Mouse (Mus musculus) lung, embryonic 15.5 days (tissue): Measurements from ENCODE around the gene Chrnb4. TPM values are rescaled to one million over a fixed set of nuclear protein-coding genes. Genes with fewer than 3 reads are reported as not detected.

ENCODE experiments used
- ATAC-seq: fragments of 200-750 bp; cut with Nextera tagmentation; 2 replicates; pipeline ENCODE4 v1.8.0; 2017; ENCODE audit warnings: moderate number of reproducible peaks, borderline replicate concordance; ENCODE audit not compliant: low FRiP score, low TSS enrichment; ENCODE audit errors: extremely low read depth
- H3K27ac ChIP-seq: fragments of 300-500 bp; sonication (generic); 2 replicates; pipeline ENCODE4 v1.5.1; 2015; ENCODE audit warnings: moderate library complexity, mild to moderate bottlenecking, inconsistent platforms
- H3K27me3 ChIP-seq: fragments of 300-500 bp; sonication (generic); 2 replicates; pipeline ENCODE4 v1.6.1; 2015; ENCODE audit warnings: inconsistent platforms
- H3K36me3 ChIP-seq: fragments of 300-500 bp; sonication (generic); 2 replicates; pipeline ENCODE4 v1.6.1; 2015; ENCODE audit warnings: inconsistent platforms
- H3K4me1 ChIP-seq: fragments of 300-500 bp; sonication (generic); 2 replicates; pipeline ENCODE4 v1.6.1; 2015; ENCODE audit warnings: inconsistent platforms
- H3K4me2 ChIP-seq: fragments of 300-500 bp; sonication (generic); 2 replicates; pipeline ENCODE4 v1.6.1; 2015; ENCODE audit warnings: inconsistent platforms, mild to moderate bottlenecking, moderate library complexity
- H3K4me3 ChIP-seq: fragments of 300-500 bp; sonication (generic); 2 replicates; pipeline ENCODE4 v1.5.1; 2015; ENCODE audit warnings: mild to moderate bottlenecking, inconsistent platforms
- H3K9ac ChIP-seq: fragments of 300-500 bp; sonication (generic); 2 replicates; pipeline ENCODE4 v1.6.1; 2015; ENCODE audit warnings: inconsistent platforms
- H3K9me3 ChIP-seq: fragments of 300-500 bp; sonication (generic); 2 replicates; pipeline ENCODE4 v1.6.1; 2016; ENCODE audit warnings: inconsistent platforms
- WGBS: fragments of 180-500 bp; shearing (Covaris S2); methylation state at CpG from one replicate; pipeline ENCODE4 v1.1.7; 2015; 5-methylcytosine and 5-hydroxymethylcytosine counted together
- polyA plus RNA-seq: library from polyadenylated mRNA; unstranded; fragments of >200 nt; fragmentation: Nextera tagmentation; extraction: Ambion mirVana; gene quantifications from 2 replicates; pipeline ENCODE4 v1.2.1, GENCODE M21; 2015

The Chrnb4 gene
- polyA plus RNA-seq, 1 experiment from 2014 or later = 0.31 TPM

- H3K4me2 ChIP-seq = no peak overlapping the region
- no peaks in the 10 kb centered on the region for H3K27me3 ChIP-seq
- no peaks in the 10 kb centered on the region for H3K9me3 ChIP-seq
- H3K9ac ChIP-seq = no peak overlapping the region
- H3K36me3 ChIP-seq = no peaks in the 10 kb centered on the region
- H3K4me1 ChIP-seq = no peaks in the 10 kb centered on the region
- ATAC-seq = no peak
- no peak overlapping the region for H3K27ac ChIP-seq
- H3K4me3 ChIP-seq = no peak overlapping the region
- WGBS = 30% methylated on average over 6 of the region's 6 CpGs
These were observed 37.8 kb downstream of the Chrnb4 start for GRCm38 (mm10) chr9:55010588-55011350.

- 64% methylated on average over 2 of the region's 2 CpGs for WGBS
- no peaks in the 10 kb centered on the region for H3K9me3 ChIP-seq
- no peak for ATAC-seq
- H3K4me3 ChIP-seq = no peak overlapping the region
- no peaks in the 10 kb centered on the region for H3K4me1 ChIP-seq
- no peak overlapping the region for H3K27ac ChIP-seq
- no peaks in the 10 kb centered on the region for H3K36me3 ChIP-seq
- H3K27me3 ChIP-seq = no peaks in the 10 kb centered on the region
- no peak overlapping the region for H3K4me2 ChIP-seq
- H3K9ac ChIP-seq = no peak overlapping the region
These were observed 38.9 kb downstream of the Chrnb4 start for GRCm38 (mm10) chr9:55009692-55010091.

- no peak overlapping the region for H3K4me2 ChIP-seq
- ATAC-seq = no peak
- H3K4me1 ChIP-seq = no peaks in the 10 kb centered on the region
- no peaks in the 10 kb centered on the region for H3K36me3 ChIP-seq
- H3K9ac ChIP-seq = no peak overlapping the region
- H3K9me3 ChIP-seq = no peaks in the 10 kb centered on the region
- no peak overlapping the region for H3K27ac ChIP-seq
- H3K27me3 ChIP-seq = no peaks in the 10 kb centered on the region
- WGBS = 53% methylated on average over 4 of the region's 4 CpGs
- H3K4me3 ChIP-seq = no peak overlapping the region
These were observed 45.0 kb downstream of the Chrnb4 start for GRCm38 (mm10) chr9:55003609-55004008.

GRCm38 (mm10) chr9:54995645-54996044, 52.9 kb downstream of the Chrnb4 start:
- Histone ChIP-seq H3K4me2 (no peak overlapping the region), H3K4me1 (no peaks in the 10 kb centered on the region), H3K36me3 (no peaks in the 10 kb centered on the region), H3K9ac (no peak overlapping the region), H3K27me3 (no peaks in the 10 kb centered on the region), H3K9me3 (no peaks in the 10 kb centered on the region), H3K27ac (no peak overlapping the region), H3K4me3 (no peak overlapping the region)
- WGBS = 61% methylated on average over 3 of the region's 3 CpGs
- ATAC-seq = no peak

- no peak for ATAC-seq
- Histone ChIP-seq H3K4me3 (no peak overlapping the region), H3K4me2 (no peak overlapping the region), H3K27ac (no peak overlapping the region), H3K36me3 (no peaks in the 10 kb centered on the region), H3K9ac (no peak overlapping the region), H3K4me1 (no peaks in the 10 kb centered on the region), H3K9me3 (no peaks in the 10 kb centered on the region), H3K27me3 (no peaks in the 10 kb centered on the region)
- 54% methylated on average over 3 of the region's 3 CpGs for WGBS
These were observed 54.2 kb downstream of the Chrnb4 start for GRCm38 (mm10) chr9:54994381-54994780.

GRCm38 (mm10) chr9:54990362-54990761, 58.2 kb downstream of the Chrnb4 start:
- Histone ChIP-seq H3K9ac (no peak overlapping the region), H3K4me3 (no peak overlapping the region), H3K27me3 (no peaks in the 10 kb centered on the region), H3K9me3 (no peaks in the 10 kb centered on the region), H3K36me3 (no peaks in the 10 kb centered on the region), H3K4me2 (no peak overlapping the region), H3K27ac (no peak overlapping the region), H3K4me1 (no peaks in the 10 kb centered on the region)
- no peak for ATAC-seq
- 75% methylated on average over 3 of the region's 3 CpGs for WGBS

- peaks cover 11% of the 10 kb centered on the region; the same call in 1 of the 2 replicates for H3K4me1 ChIP-seq
- ATAC-seq = no peak
- H3K27ac ChIP-seq = no peak overlapping the region
- H3K27me3 ChIP-seq = peaks cover 51% of the 10 kb centered on the region
- H3K36me3 ChIP-seq = no peaks in the 10 kb centered on the region
- H3K4me3 ChIP-seq = peak overlapping the region; percentile 58; the same call in 1 of the 2 replicates
- H3K9ac ChIP-seq = no peak overlapping the region
- peak overlapping the region; percentile 98 for H3K4me2 ChIP-seq
- 8% methylated on average over 7 of the region's 7 CpGs for WGBS
- no peaks in the 10 kb centered on the region for H3K9me3 ChIP-seq
These were observed 66.2 kb downstream of the Chrnb4 start for GRCm38 (mm10) chr9:54982401-54982800.

- peaks cover 55% of the 10 kb centered on the region for H3K27me3 ChIP-seq
- peak overlapping the region; percentile 98 for H3K4me2 ChIP-seq
- peak overlapping the region; percentile 58 for H3K4me3 ChIP-seq
- peaks cover 11% of the 10 kb centered on the region; the same call in 1 of the 2 replicates for H3K4me1 ChIP-seq
- H3K36me3 ChIP-seq = no peaks in the 10 kb centered on the region
- under 1% methylated on average over 85 of the region's 85 CpGs for WGBS
- H3K9me3 ChIP-seq = no peaks in the 10 kb centered on the region
- H3K9ac ChIP-seq = peak overlapping the region; percentile 32
- ATAC-seq = peak; percentile 86
- H3K27ac ChIP-seq = no peak overlapping the region
These were observed 67.0 kb downstream of the Chrnb4 start for GRCm38 (mm10) chr9:54981291-54982191.

- Histone ChIP-seq H3K4me2 (peak within 1 kb of the TSS; percentile 98), H3K27me3 (peaks cover 55% of the 10 kb centered on the region), H3K4me1 (peaks cover 11% of the 10 kb centered on the region; the same call in 1 of the 2 replicates), H3K4me3 (peak within 1 kb of the TSS; percentile 58), H3K9ac (peak within 1 kb of the TSS; percentile 32), H3K9me3 (no peaks in the 10 kb centered on the region), H3K36me3 (no peaks in the 10 kb centered on the region), H3K27ac (no peak within 1 kb of the TSS)
- WGBS = 70% methylated on average over 8 of the region's 8 CpGs
- no peak for ATAC-seq
These were observed 67.9 kb downstream of the Chrnb4 start, which contains the start of gene Chrna5 for GRCm38 (mm10) chr9:54980674-54981073. Gene Chrna5, plus strand, starts transcription at chr9:54980880.

Other genes starting within 250 kb of the Chrnb4 start
- 29.1 and 29.7 TPM in 2 replicates for gene Ireb2, start 185.0 kb downstream of the Chrnb4 start, polyA plus RNA-seq
- 3.9 and 4.3 TPM in 2 replicates for gene Hykk, start 131.5 kb downstream of the Chrnb4 start, polyA plus RNA-seq
- 284 and 288 TPM in 2 replicates for gene Psma4, start 98.0 kb downstream of the Chrnb4 start, polyA plus RNA-seq
- 0.65 and 1.3 TPM in 2 replicates for gene AY074887, start 97.8 kb downstream of the Chrnb4 start, polyA plus RNA-seq
- gene Chrna5, start 67.9 kb downstream of the Chrnb4 start, polyA plus RNA-seq = 0.14 and 0.25 TPM in 2 replicates
- 0.40 and 0.72 TPM in 2 replicates for gene Chrna3, start 22.2 kb downstream of the Chrnb4 start, polyA plus RNA-seq
- 35.1 and 37.4 TPM in 2 replicates for gene Ube2q2, start 100.1 kb upstream of the Chrnb4 start, polyA plus RNA-seq
- gene Fbxo22, start 160.1 kb upstream of the Chrnb4 start, polyA plus RNA-seq = 57.2 and 64.1 TPM in 2 replicates